Mouse (Mus musculus): ENCODE data around the gene Psmd1. TPM values are rescaled to one million over a fixed set of nuclear protein-coding genes. Genes with fewer than 3 reads are reported as not detected.

Gene Psmd1
- polyA plus RNA-seq, 1 experiment, result 18.9 TPM

GRCm38 (mm10) chr1:86040817-86041216 is 23.4 kb upstream of the Psmd1 start:
- Histone ChIP-seq H3K27me3 (replicated peaks) (peaks cover 67% of the 10 kb centered on the region), H3K4me1 (peaks cover 17% of the 10 kb centered on the region), H3K9me3 (peaks cover 36% of the 10 kb centered on the region), H3K36me3 (replicated peaks; ENCODE audit: low read length) (no peaks in the 10 kb centered on the region), H3K4me3 (replicated peaks) (no peak overlapping the region)
- TF ChIP-seq GATA1 (IDR thresholded peaks at IDR 0.05; ENCODE audit: borderline replicate concordance, low read length) (no peak), FLI1 (IDR thresholded peaks at IDR 0.05; ENCODE audit: low read length) (no peak)

DNA sequence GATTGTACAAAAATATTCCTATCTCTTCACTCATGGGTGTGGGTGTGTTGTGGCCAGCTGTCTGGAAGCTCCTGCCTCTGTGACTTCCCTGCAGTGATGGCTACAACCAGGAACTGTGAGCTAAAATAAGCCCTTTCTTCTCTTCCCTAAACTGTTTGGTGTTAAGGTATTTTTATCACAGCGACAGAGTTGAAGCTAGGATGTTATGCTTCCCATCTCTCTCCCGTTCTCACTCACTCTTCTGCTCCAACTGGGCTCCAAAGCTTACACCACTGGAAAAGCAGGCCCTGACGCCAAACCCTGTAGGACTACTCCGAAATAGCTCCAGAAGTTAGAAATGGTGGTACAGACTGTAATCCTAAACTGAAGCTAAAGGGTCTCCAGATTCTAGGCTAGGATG is 19.1 kb upstream of the Psmd1 start:
- Histone ChIP-seq H3K4me1 (peaks cover 18% of the 10 kb centered on the region), H3K27me3 (replicated peaks) (peaks cover 87% of the 10 kb centered on the region), H3K9me3 (peaks cover 36% of the 10 kb centered on the region), H3K36me3 (replicated peaks; ENCODE audit: low read length) (no peaks in the 10 kb centered on the region), H3K4me3 (replicated peaks) (no peak overlapping the region)
- no peak for TF ChIP-seq GATA1 (IDR thresholded peaks at IDR 0.05; ENCODE audit: borderline replicate concordance, low read length)

- no peak for TF ChIP-seq FLI1 (IDR thresholded peaks at IDR 0.05; ENCODE audit: low read length)
- no peak for TF ChIP-seq GATA1 (IDR thresholded peaks at IDR 0.05; ENCODE audit: borderline replicate concordance, low read length)
Measured at GRCm38 (mm10) chr1:86045848-86046805, 18.1 kb upstream of the Psmd1 start, which contains the start of gene 2810459M11Rik. Gene 2810459M11Rik (plus strand): TSS chr1:86045863.

GRCm38 (mm10) chr1:86046833-86047563 is 17.2 kb upstream of the Psmd1 start:
- H3K4me3 ChIP-seq (replicated peaks), result no peak overlapping the region
- H3K4me1 ChIP-seq, result peaks cover 18% of the 10 kb centered on the region
- peaks cover 78% of the 10 kb centered on the region for H3K27me3 ChIP-seq (replicated peaks)
- TF ChIP-seq GATA1 (IDR thresholded peaks at IDR 0.05; ENCODE audit: borderline replicate concordance, low read length) (no peak), FLI1 (IDR thresholded peaks at IDR 0.05; ENCODE audit: low read length) (no peak)
- peaks cover 26% of the 10 kb centered on the region for H3K9me3 ChIP-seq
- H3K36me3 ChIP-seq (replicated peaks; ENCODE audit: low read length), result no peaks in the 10 kb centered on the region

More at GRCm38 (mm10) chr1:86045848-86046805, 18.1 kb upstream of the Psmd1 start, which contains the start of gene 2810459M11Rik:
- H3K27me3 ChIP-seq (replicated peaks), result peaks cover 84% of the 10 kb centered on the region
- H3K4me3 ChIP-seq (replicated peaks), result peak within 1 kb of the TSS; percentile 90
- no peaks in the 10 kb centered on the region for H3K36me3 ChIP-seq (replicated peaks; ENCODE audit: low read length)
- peaks cover 18% of the 10 kb centered on the region for H3K4me1 ChIP-seq
- peaks cover 34% of the 10 kb centered on the region for H3K9me3 ChIP-seq

DNA sequence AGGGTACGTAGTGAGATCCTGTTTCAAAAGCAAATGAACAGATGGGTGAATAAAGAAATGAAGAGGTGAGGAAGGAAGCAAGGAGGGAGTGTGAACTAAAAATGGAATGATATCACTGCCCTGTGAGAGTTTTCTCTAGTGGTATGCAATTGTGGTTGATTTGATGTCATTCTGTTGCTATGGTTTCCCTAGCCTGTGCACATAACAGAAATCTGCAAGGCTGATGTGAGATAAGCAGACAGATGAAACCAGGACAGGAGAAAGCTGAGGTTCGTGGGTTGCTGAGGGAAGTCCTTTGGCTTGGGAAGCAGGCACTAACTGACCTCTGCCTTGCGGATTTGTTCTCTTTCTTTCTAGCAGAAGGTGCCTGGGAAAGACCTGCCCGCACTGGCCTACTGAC is 16.0 kb upstream of the Psmd1 start:
- Histone ChIP-seq H3K27me3 (replicated peaks) (peaks cover 77% of the 10 kb centered on the region), H3K4me1 (peaks cover 18% of the 10 kb centered on the region), H3K36me3 (replicated peaks; ENCODE audit: low read length) (no peaks in the 10 kb centered on the region), H3K4me3 (replicated peaks) (no peak overlapping the region), H3K9me3 (peaks cover 15% of the 10 kb centered on the region)
- no peak for TF ChIP-seq FLI1 (IDR thresholded peaks at IDR 0.05; ENCODE audit: low read length)
- TF ChIP-seq GATA1 (IDR thresholded peaks at IDR 0.05; ENCODE audit: borderline replicate concordance, low read length), result no peak

DNA sequence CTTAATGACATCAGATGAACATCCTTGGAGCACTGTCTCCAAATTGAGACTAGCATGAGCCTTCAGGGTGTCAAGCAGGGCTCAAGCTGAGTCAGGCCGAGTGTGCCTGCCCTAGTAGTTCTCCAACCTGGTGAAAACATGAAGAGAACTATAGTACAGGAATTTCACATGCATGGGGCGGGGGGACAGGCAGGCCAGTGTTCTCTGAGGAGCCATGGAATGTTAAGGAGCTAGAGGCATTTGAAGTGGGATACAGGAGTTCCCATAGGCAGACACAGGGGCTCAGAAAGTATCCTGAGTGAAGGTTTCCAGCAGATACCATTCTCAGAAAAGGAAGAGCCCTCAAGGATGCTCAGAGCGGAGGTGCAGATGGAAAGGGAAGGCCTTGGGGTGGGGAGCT is 15.4 kb upstream of the Psmd1 start:
- TF ChIP-seq FLI1 (IDR thresholded peaks at IDR 0.05; ENCODE audit: low read length), result no peak
- no peak for TF ChIP-seq GATA1 (IDR thresholded peaks at IDR 0.05; ENCODE audit: borderline replicate concordance, low read length)
- H3K36me3 ChIP-seq (replicated peaks; ENCODE audit: low read length), result no peaks in the 10 kb centered on the region
- H3K4me1 ChIP-seq, result peaks cover 18% of the 10 kb centered on the region
- peaks cover 76% of the 10 kb centered on the region for H3K27me3 ChIP-seq (replicated peaks)
- peaks cover 14% of the 10 kb centered on the region for H3K9me3 ChIP-seq
- no peak overlapping the region for H3K4me3 ChIP-seq (replicated peaks)

DNA sequence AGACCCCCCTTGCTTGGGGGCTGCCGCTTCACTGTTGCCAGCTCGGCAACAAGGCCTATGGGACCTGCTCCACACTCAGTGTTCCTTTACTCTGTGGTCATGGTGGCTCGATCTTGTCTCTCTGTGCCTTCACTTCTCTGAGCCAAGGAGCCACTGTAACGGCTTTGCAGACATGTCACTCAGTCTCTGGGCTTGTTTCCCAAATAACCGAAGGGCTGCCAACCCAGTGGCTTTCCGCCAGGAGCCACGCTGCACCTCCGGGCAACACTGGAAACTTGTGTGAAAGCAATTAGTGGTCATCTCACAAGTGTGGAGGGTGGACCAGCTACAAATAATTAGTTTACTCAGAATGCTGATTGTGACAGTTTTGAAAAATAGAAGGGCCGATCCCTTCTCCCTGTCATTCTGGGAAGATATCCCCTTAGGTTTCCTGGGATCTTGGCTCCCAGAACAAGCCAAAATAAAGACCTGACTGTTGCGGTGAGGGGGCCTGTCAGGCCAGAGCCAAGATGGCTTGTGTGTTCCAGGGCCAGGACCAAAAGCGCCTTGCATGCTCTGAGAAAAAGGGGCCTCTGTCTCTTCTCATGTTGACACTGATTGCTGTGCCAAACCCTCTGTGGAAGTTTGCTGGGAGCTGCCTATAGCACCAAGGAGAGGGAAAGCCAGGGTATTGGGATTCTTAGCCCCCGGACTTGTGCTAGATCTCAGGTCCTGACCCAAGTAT is 10.8 kb upstream of the Psmd1 start:
- Histone ChIP-seq H3K27me3 (replicated peaks) (peaks cover 53% of the 10 kb centered on the region), H3K4me1 (no peaks in the 10 kb centered on the region), H3K4me3 (replicated peaks) (no peak overlapping the region), H3K36me3 (replicated peaks; ENCODE audit: low read length) (no peaks in the 10 kb centered on the region), H3K9me3 (peaks cover 4% of the 10 kb centered on the region)
- TF ChIP-seq FLI1 (IDR thresholded peaks at IDR 0.05; ENCODE audit: low read length) (no peak), GATA1 (IDR thresholded peaks at IDR 0.05; ENCODE audit: borderline replicate concordance, low read length) (no peak)

DNA sequence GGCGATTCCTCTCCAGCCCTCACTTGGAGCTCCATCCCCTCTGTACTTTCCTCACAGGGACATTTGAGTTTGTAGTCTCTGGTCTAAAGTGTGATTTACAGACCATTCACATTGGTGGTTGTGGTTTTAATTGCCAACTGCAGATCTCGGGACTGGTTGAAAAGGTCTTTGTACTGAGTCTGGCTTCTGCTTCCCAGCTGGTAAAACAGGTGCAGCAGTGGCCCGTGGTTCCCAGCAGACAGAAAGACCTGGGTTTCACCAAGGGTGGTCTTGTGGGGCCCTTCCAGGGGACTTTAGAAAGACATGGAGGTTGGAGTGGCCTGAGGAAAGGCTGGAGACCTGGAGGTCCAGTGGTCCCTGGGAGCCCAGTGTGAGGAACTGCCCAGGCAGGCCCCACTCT is 9.2 kb upstream of the Psmd1 start:
- Histone ChIP-seq H3K36me3 (replicated peaks; ENCODE audit: low read length) (no peaks in the 10 kb centered on the region), H3K27me3 (replicated peaks) (peaks cover 44% of the 10 kb centered on the region), H3K9me3 (peaks cover 4% of the 10 kb centered on the region), H3K4me1 (peaks cover 13% of the 10 kb centered on the region), H3K4me3 (replicated peaks) (no peak overlapping the region)
- TF ChIP-seq GATA1 (IDR thresholded peaks at IDR 0.05; ENCODE audit: borderline replicate concordance, low read length) (no peak), FLI1 (IDR thresholded peaks at IDR 0.05; ENCODE audit: low read length) (no peak)

- Histone ChIP-seq H3K4me3 (replicated peaks) (no peak overlapping the region), H3K4me1 (peaks cover 13% of the 10 kb centered on the region), H3K9me3 (no peaks in the 10 kb centered on the region), H3K36me3 (replicated peaks; ENCODE audit: low read length) (no peaks in the 10 kb centered on the region), H3K27me3 (replicated peaks) (peaks cover 39% of the 10 kb centered on the region)
- no peak for TF ChIP-seq FLI1 (IDR thresholded peaks at IDR 0.05; ENCODE audit: low read length)
- TF ChIP-seq GATA1 (IDR thresholded peaks at IDR 0.05; ENCODE audit: borderline replicate concordance, low read length), result no peak
Measured at GRCm38 (mm10) chr1:86056284-86056683, 7.9 kb upstream of the Psmd1 start.

Measured in megakaryocyte, embryonic 14.5 days (primary cell).